Mouse (Mus musculus) kidney, embryonic 15.5 days (tissue): ENCODE results near the gene Plpp6. TPM values are rescaled to one million over a fixed set of nuclear protein-coding genes. Genes with fewer than 3 reads are reported as not detected.
"Not testable (repeated sequence)": the region's sequence is repeated elsewhere in the genome, so short reads cannot be mapped to it uniquely, and the experiment has no call there.

ENCODE experiments used
- ATAC-seq: fragments of 200-750 bp; cut with Nextera tagmentation; replicated peaks from 2 replicates; pipeline ENCODE4 v1.8.0; 2017; ENCODE audit warnings: moderate TSS enrichment; ENCODE audit not compliant: low FRiP score
- H3K27ac ChIP-seq: fragments of 300-500 bp; sonication (generic); 2 replicates; pipeline ENCODE4 v1.5.1; 2015; ENCODE audit warnings: mild to moderate bottlenecking, inconsistent platforms
- H3K27me3 ChIP-seq: fragments of 300-500 bp; sonication (generic); 2 replicates; pipeline ENCODE4 v1.6.1; 2015; ENCODE audit warnings: inconsistent platforms
- H3K36me3 ChIP-seq: fragments of 300-500 bp; sonication (generic); 2 replicates; pipeline ENCODE4 v1.6.1; 2015; ENCODE audit warnings: inconsistent platforms
- H3K4me1 ChIP-seq: fragments of 300-500 bp; sonication (generic); 2 replicates; pipeline ENCODE4 v1.6.1; 2015; ENCODE audit warnings: inconsistent platforms
- H3K4me2 ChIP-seq: fragments of 300-500 bp; sonication (generic); 2 replicates; pipeline ENCODE4 v1.6.1; 2015; ENCODE audit warnings: moderate library complexity, mild to moderate bottlenecking, inconsistent platforms
- H3K4me3 ChIP-seq: fragments of 300-500 bp; sonication (generic); replicated peaks from 2 replicates; pipeline ENCODE4 v1.5.1; 2015; ENCODE audit warnings: mild to moderate bottlenecking, inconsistent platforms
- H3K9ac ChIP-seq: fragments of 300-500 bp; sonication (generic); 2 replicates; pipeline ENCODE4 v1.6.1; 2015; ENCODE audit warnings: mild to moderate bottlenecking, inconsistent platforms
- H3K9me3 ChIP-seq: fragments of 300-500 bp; sonication (generic); replicated peaks from 2 replicates; pipeline ENCODE4 v1.6.1; 2016; ENCODE audit warnings: inconsistent platforms
- WGBS: fragments of 180-500 bp; shearing (Covaris S2); methylation state at CpG from one replicate; pipeline ENCODE4 v1.1.7; 2015; ENCODE audit warnings: mixed read lengths; 5-methylcytosine and 5-hydroxymethylcytosine counted together
- polyA plus RNA-seq: library from polyadenylated mRNA; unstranded; fragments of >200 nt; fragmentation: Nextera tagmentation; extraction: Ambion mirVana; gene quantifications from 2 replicates; pipeline ENCODE4 v1.2.1, GENCODE M21; 2015

Gene Plpp6
- polyA plus RNA-seq, 1 experiment from 2014 or later: 9.9 TPM

- peak within 1 kb of the TSS; percentile 84 for H3K27ac ChIP-seq
- peak within 1 kb of the TSS; percentile 68 for H3K4me2 ChIP-seq
- no peaks in the 10 kb centered on the region for H3K9me3 ChIP-seq
- peaks cover 12% of the 10 kb centered on the region for H3K4me1 ChIP-seq
- peak within 1 kb of the TSS; percentile 77 for H3K4me3 ChIP-seq
- under 1% methylated on average over 37 of the region's 37 CpGs for WGBS
- 0 out of 2 replicates have a peak, but pooled peaks cover 10% of the 10 kb centered on the region for H3K27me3 ChIP-seq
- peak; percentile 98 for ATAC-seq
- H3K36me3 ChIP-seq: peaks cover 22% of the 10 kb centered on the region
- H3K9ac ChIP-seq: peak within 1 kb of the TSS; percentile 77
Observed at GRCm38 (mm10) chr19:28990194-28990589, 26.4 kb downstream of the Plpp6 start, which contains the start of gene Cdc37l1. Gene Cdc37l1, plus strand, starts transcription at chr19:28990352.

- ATAC-seq: peak; percentile 72
- peak overlapping the region; percentile 77 for H3K9ac ChIP-seq
- H3K9me3 ChIP-seq: no peaks in the 10 kb centered on the region
- H3K4me3 ChIP-seq: peak overlapping the region; percentile 77
- H3K4me1 ChIP-seq: peaks cover 12% of the 10 kb centered on the region
- peak overlapping the region; percentile 84 for H3K27ac ChIP-seq
- 1% methylated on average over 41 of the region's 41 CpGs for WGBS
- peaks cover 28% of the 10 kb centered on the region for H3K36me3 ChIP-seq
- H3K27me3 ChIP-seq: 0 out of 2 replicates have a peak, but pooled peaks cover 10% of the 10 kb centered on the region
- H3K4me2 ChIP-seq: peak overlapping the region; percentile 68
Observed at GRCm38 (mm10) chr19:28990590-28991221, 27.0 kb downstream of the Plpp6 start.

- H3K36me3 ChIP-seq: peaks cover 33% of the 10 kb centered on the region
- H3K27me3 ChIP-seq: 0 out of 2 replicates have a peak, but pooled peaks cover 10% of the 10 kb centered on the region
- H3K9ac ChIP-seq: no peak overlapping the region
- H3K27ac ChIP-seq: 0 out of 2 replicates have a peak overlapping the region, but pooled peaks have one; percentile 84
- ATAC-seq: no peak
- H3K9me3 ChIP-seq: no peaks in the 10 kb centered on the region
- H3K4me2 ChIP-seq: peak overlapping the region; percentile 68
- H3K4me3 ChIP-seq: peak overlapping the region; percentile 77
- H3K4me1 ChIP-seq: peaks cover 12% of the 10 kb centered on the region
- 64% methylated on average over 5 of the region's 5 CpGs for WGBS
Observed at GRCm38 (mm10) chr19:28991391-28991790, 27.6 kb downstream of the Plpp6 start.

- Histone ChIP-seq H3K9ac (no peak overlapping the region), H3K4me3 (no peak overlapping the region), H3K9me3 (no peaks in the 10 kb centered on the region), H3K27ac (no peak overlapping the region), H3K36me3 (peaks cover 47% of the 10 kb centered on the region), H3K27me3 (no peaks in the 10 kb centered on the region), H3K4me1 (peaks cover 7% of the 10 kb centered on the region), H3K4me2 (no peak overlapping the region)
- 85% methylated on average over 7 of the region's 7 CpGs for WGBS
- no peak for ATAC-seq
Observed at GRCm38 (mm10) chr19:28994870-28995269, 31.1 kb downstream of the Plpp6 start.

GRCm38 (mm10) chr19:28995366-28995765 lies 31.6 kb downstream of the Plpp6 start:
- no peak for ATAC-seq
- H3K4me2 ChIP-seq: no peak overlapping the region
- WGBS: 91% methylated on average over 5 of the region's 5 CpGs
- H3K27me3 ChIP-seq: no peaks in the 10 kb centered on the region
- peaks cover 52% of the 10 kb centered on the region for H3K36me3 ChIP-seq
- no peak overlapping the region for H3K4me3 ChIP-seq
- H3K27ac ChIP-seq: no peak overlapping the region
- H3K4me1 ChIP-seq: peaks cover 7% of the 10 kb centered on the region
- no peaks in the 10 kb centered on the region for H3K9me3 ChIP-seq
- H3K9ac ChIP-seq: no peak overlapping the region

GRCm38 (mm10) chr19:28997976-28998630 lies 34.4 kb downstream of the Plpp6 start:
- Histone ChIP-seq H3K9ac (no peak overlapping the region), H3K27me3 (no peaks in the 10 kb centered on the region), H3K27ac (no peak overlapping the region), H3K4me1 (no peaks in the 10 kb centered on the region), H3K4me3 (no peak overlapping the region), H3K4me2 (no peak overlapping the region), H3K9me3 (no peaks in the 10 kb centered on the region), H3K36me3 (peaks cover 74% of the 10 kb centered on the region)
- 90% methylated on average over 4 of the region's 4 CpGs for WGBS
- no peak for ATAC-seq

GRCm38 (mm10) chr19:29000321-29000720 lies 36.6 kb downstream of the Plpp6 start:
- not testable (repeated sequence) for H3K4me3 ChIP-seq, H3K4me2 ChIP-seq, H3K9ac ChIP-seq, ATAC-seq, H3K4me1 ChIP-seq, H3K9me3 ChIP-seq, H3K27me3 ChIP-seq, H3K27ac ChIP-seq
- 97% methylated on average over 16 of the region's 16 CpGs for WGBS
- H3K36me3 ChIP-seq: peaks cover 55% of the 10 kb centered on the region

- ATAC-seq: no peak
- H3K27me3 ChIP-seq: no peaks in the 10 kb centered on the region
- no peak overlapping the region for H3K4me3 ChIP-seq
- no peaks in the 10 kb centered on the region for H3K4me1 ChIP-seq
- H3K4me2 ChIP-seq: no peak overlapping the region
- no peak overlapping the region for H3K27ac ChIP-seq
- no peak overlapping the region for H3K9ac ChIP-seq
- no peaks in the 10 kb centered on the region for H3K9me3 ChIP-seq
- peaks cover 65% of the 10 kb centered on the region for H3K36me3 ChIP-seq
- whole genome bisulfite sequencing: 86% methylated on average over 3 of the region's 3 CpGs
Observed at GRCm38 (mm10) chr19:29008069-29008706, 44.4 kb downstream of the Plpp6 start.

- H3K4me1 ChIP-seq: no peaks in the 10 kb centered on the region
- no peaks in the 10 kb centered on the region for H3K27me3 ChIP-seq
- no peak overlapping the region for H3K9ac ChIP-seq
- no peak overlapping the region for H3K4me2 ChIP-seq
- peaks cover 71% of the 10 kb centered on the region for H3K36me3 ChIP-seq
- no peak overlapping the region for H3K4me3 ChIP-seq
- no peak overlapping the region for H3K27ac ChIP-seq
- no peaks in the 10 kb centered on the region for H3K9me3 ChIP-seq
- WGBS: 92% methylated on average over 11 of the region's 11 CpGs
- no peak for ATAC-seq
Observed at GRCm38 (mm10) chr19:29009046-29009445, 45.3 kb downstream of the Plpp6 start.

GRCm38 (mm10) chr19:29011355-29011990 lies 47.7 kb downstream of the Plpp6 start:
- Histone ChIP-seq H3K27me3 (no peaks in the 10 kb centered on the region), H3K27ac (no peak overlapping the region), H3K9me3 (no peaks in the 10 kb centered on the region), H3K4me2 (no peak overlapping the region), H3K4me3 (no peak overlapping the region), H3K4me1 (no peaks in the 10 kb centered on the region), H3K9ac (no peak overlapping the region), H3K36me3 (peaks cover 65% of the 10 kb centered on the region)
- WGBS: 94% methylated on average over 12 of the region's 12 CpGs
- ATAC-seq: no peak

GRCm38 (mm10) chr19:29014466-29015055 lies 50.8 kb downstream of the Plpp6 start:
- no peak; the same call in 1 of the 2 replicates for ATAC-seq
- H3K36me3 ChIP-seq: peaks cover 56% of the 10 kb centered on the region
- no peak overlapping the region for H3K4me3 ChIP-seq
- H3K4me1 ChIP-seq: no peaks in the 10 kb centered on the region
- no peak overlapping the region for H3K4me2 ChIP-seq
- no peak overlapping the region for H3K27ac ChIP-seq
- WGBS: 62% methylated on average over 5 of the region's 5 CpGs
- H3K9me3 ChIP-seq: no peaks in the 10 kb centered on the region
- H3K27me3 ChIP-seq: no peaks in the 10 kb centered on the region
- H3K9ac ChIP-seq: no peak overlapping the region
